Mouse (Mus musculus) hindbrain, embryonic 10.5 days (tissue): ENCODE measurements around the gene Bcl2l14. TPM values are rescaled to one million over a fixed set of nuclear protein-coding genes. Genes with fewer than 3 reads are reported as not detected.

Experiments used
- DNase-seq: peaks from one replicate; pipeline ENCODE4 v3.0.0-alpha.2; 2017; ENCODE audit warnings: low spot score
- H3K27ac ChIP-seq: fragments of 300-500 bp; sonication (generic); 2 replicates; pipeline ENCODE4 v1.5.1; 2016; ENCODE audit warnings: mild to moderate bottlenecking, moderate library complexity
- H3K27me3 ChIP-seq: fragments of 300-500 bp; sonication (generic); 2 replicates; pipeline ENCODE4 v1.6.1; 2016; ENCODE audit warnings: mild to moderate bottlenecking; ENCODE audit not compliant: poor library complexity, insufficient read depth, severe bottlenecking
- H3K36me3 ChIP-seq: fragments of 300-500 bp; sonication (generic); 2 replicates; pipeline ENCODE4 v1.6.1; 2016; ENCODE audit warnings: mild to moderate bottlenecking, moderate library complexity
- H3K4me1 ChIP-seq: fragments of 300-500 bp; sonication (generic); replicated peaks from 2 replicates; pipeline ENCODE4 v1.6.1; 2016; ENCODE audit warnings: mild to moderate bottlenecking
- H3K4me3 ChIP-seq: fragments of 300-500 bp; sonication (generic); 2 replicates; pipeline ENCODE4 v1.5.1; 2016; ENCODE audit warnings: mild to moderate bottlenecking, moderate library complexity
- H3K9me3 ChIP-seq: fragments of 300-500 bp; sonication (generic); 2 replicates; pipeline ENCODE4 v1.6.1; 2016; ENCODE audit warnings: mild to moderate bottlenecking, moderate library complexity
- WGBS: fragments of 180-500 bp; shearing (Covaris S2); methylation state at CpG from one replicate; pipeline ENCODE4 v1.1.7; 2016; 5-methylcytosine and 5-hydroxymethylcytosine counted together
- polyA plus RNA-seq: library from polyadenylated mRNA; unstranded; fragments of >200 nt; fragmentation: Nextera tagmentation; extraction: Ambion mirVana; gene quantifications from 2 replicates; pipeline ENCODE4 v1.2.1, GENCODE M21; 2016

Bcl2l14 gene
- polyA plus RNA-seq, 1 experiment from 2014 or later = 0.31 TPM

GRCm38 (mm10) chr6:134466671-134467229 lies 70.6 kb downstream of the Bcl2l14 start:
- Histone ChIP-seq H3K27me3 (no peaks in the 10 kb centered on the region), H3K4me1 (no peaks in the 10 kb centered on the region), H3K9me3 (no peaks in the 10 kb centered on the region), H3K4me3 (no peak overlapping the region), H3K36me3 (peaks cover 92% of the 10 kb centered on the region), H3K27ac (no peak overlapping the region)
- 95% methylated on average over 10 of the region's 10 CpGs for WGBS
- no peak for DNase-seq

GRCm38 (mm10) chr6:134469297-134469696 lies 73.2 kb downstream of the Bcl2l14 start:
- no peak for DNase-seq
- no peak overlapping the region for H3K4me3 ChIP-seq
- no peaks in the 10 kb centered on the region for H3K9me3 ChIP-seq
- H3K27ac ChIP-seq = no peak overlapping the region
- no peaks in the 10 kb centered on the region for H3K4me1 ChIP-seq
- peaks cover 83% of the 10 kb centered on the region for H3K36me3 ChIP-seq
- 98% methylated on average over 2 of the region's 2 CpGs for whole genome bisulfite sequencing
- H3K27me3 ChIP-seq = no peaks in the 10 kb centered on the region

- 94% methylated on average over 14 of the region's 14 CpGs for WGBS
- Histone ChIP-seq H3K9me3 (no peaks in the 10 kb centered on the region), H3K4me1 (no peaks in the 10 kb centered on the region), H3K27ac (no peak overlapping the region), H3K4me3 (no peak overlapping the region), H3K36me3 (peaks cover 78% of the 10 kb centered on the region), H3K27me3 (no peaks in the 10 kb centered on the region)
- no peak for DNase-seq
Measured at GRCm38 (mm10) chr6:134470857-134471256, 74.7 kb downstream of the Bcl2l14 start.

- no peak for DNase-seq
- Histone ChIP-seq H3K27me3 (no peaks in the 10 kb centered on the region), H3K4me1 (no peaks in the 10 kb centered on the region), H3K27ac (no peak overlapping the region), H3K9me3 (no peaks in the 10 kb centered on the region), H3K4me3 (no peak overlapping the region), H3K36me3 (peaks cover 76% of the 10 kb centered on the region)
- 78% methylated on average over 7 of the region's 7 CpGs for WGBS
Measured at GRCm38 (mm10) chr6:134473143-134473561, 77.0 kb downstream of the Bcl2l14 start.

- H3K27me3 ChIP-seq = no peaks in the 10 kb centered on the region
- H3K27ac ChIP-seq = no peak overlapping the region
- H3K9me3 ChIP-seq = no peaks in the 10 kb centered on the region
- H3K4me3 ChIP-seq = no peak overlapping the region
- peaks cover 83% of the 10 kb centered on the region for H3K36me3 ChIP-seq
- WGBS = 97% methylated on average over 10 of the region's 10 CpGs
- DNase-seq = no peak
- H3K4me1 ChIP-seq = no peaks in the 10 kb centered on the region
Measured at GRCm38 (mm10) chr6:134479481-134479880, 83.4 kb downstream of the Bcl2l14 start.

GRCm38 (mm10) chr6:134486318-134486717 lies 90.2 kb downstream of the Bcl2l14 start:
- Histone ChIP-seq H3K4me1 (no peaks in the 10 kb centered on the region), H3K4me3 (no peak overlapping the region), H3K9me3 (no peaks in the 10 kb centered on the region), H3K36me3 (peaks cover 68% of the 10 kb centered on the region), H3K27ac (no peak overlapping the region), H3K27me3 (no peaks in the 10 kb centered on the region)
- DNase-seq = no peak
- WGBS = 93% methylated on average over 9 of the region's 9 CpGs

Other genes with a start within 250 kb of the Bcl2l14 start
- gene Lrp6, start 170.6 kb downstream of the Bcl2l14 start, polyA plus RNA-seq = 24.7 and 25.3 TPM in 2 replicates
- 0.95 and 1.2 TPM in 2 replicates for gene Mansc1, start 236.2 kb downstream of the Bcl2l14 start, polyA plus RNA-seq
- gene Borcs5, start 243.2 kb downstream of the Bcl2l14 start, polyA plus RNA-seq = 20.1 and 28.7 TPM in 2 replicates